Mouse (Mus musculus) megakaryocyte-erythroid progenitor cell, adult 5-6 weeks (primary cell): ENCODE results near the gene Larp6. TPM values are rescaled to one million over a fixed set of nuclear protein-coding genes. Genes with fewer than 3 reads are reported as not detected.

Experiments
- ATAC-seq: replicated peaks from 2 replicates; pipeline ENCODE4 v1.8.0; 2016; ENCODE audit warnings: mild to moderate bottlenecking, inconsistent platforms; ENCODE audit not compliant: severe bottlenecking, poor library complexity, low FRiP score, low TSS enrichment
- total RNA-seq, 2 experiments: library from RNA; stranded (forward) in 1 of 2; stranded (reverse) in 1 of 2; fragments of 200-1000, 215-1000 nt in 1 of 2; fragments of >200 nt in 1 of 2; fragmentation: Nextera tagmentation in 1 of 2; gene quantifications; 2 replicates each; pipeline ENCODE4 v1.2.3; 2014 to 2017

Gene Larp6
- total RNA-seq, 2 experiments from 2014 or later, result not detected

DNA sequence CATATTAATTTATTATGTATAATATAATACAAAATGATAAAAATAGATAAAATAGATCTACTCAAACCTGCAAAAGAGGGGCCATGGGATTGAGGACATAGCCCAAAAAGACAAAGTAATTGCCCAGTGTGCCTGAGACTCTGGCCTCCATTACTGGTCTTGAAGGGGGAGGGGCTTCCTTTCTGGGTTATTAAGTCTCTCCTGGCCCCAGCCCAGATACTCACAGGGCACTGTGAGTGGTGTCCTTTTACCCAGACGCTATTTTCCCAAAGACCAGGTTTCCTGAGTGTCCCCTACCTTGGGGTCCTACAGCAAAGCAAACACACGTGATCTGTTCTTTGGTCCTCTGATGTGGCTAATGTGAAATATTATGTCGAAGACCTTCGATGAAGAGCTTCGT, 778 bp upstream of the Larp6 start:
- ATAC-seq, result no peak

DNA sequence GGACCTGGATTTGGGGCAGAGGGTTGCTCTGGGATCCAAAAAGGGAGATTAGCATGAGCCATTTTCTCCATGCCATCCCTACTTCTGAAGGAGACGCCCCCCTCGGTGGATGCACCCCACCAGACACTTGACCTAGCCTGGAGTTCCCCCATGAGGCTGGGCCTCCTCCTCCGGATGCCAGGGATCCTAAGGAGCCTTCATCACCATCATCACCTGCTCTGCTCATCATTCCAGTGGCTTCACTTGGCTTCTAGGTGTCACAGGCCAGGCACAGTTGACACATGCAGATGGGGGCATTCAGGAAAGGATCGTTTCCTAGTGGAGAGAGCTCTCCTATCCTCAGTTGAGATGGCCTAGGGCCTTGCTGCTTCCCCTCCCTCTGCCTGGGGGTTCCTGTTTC, 827 bp downstream of the Larp6 start:
- ATAC-seq, result no peak

DNA sequence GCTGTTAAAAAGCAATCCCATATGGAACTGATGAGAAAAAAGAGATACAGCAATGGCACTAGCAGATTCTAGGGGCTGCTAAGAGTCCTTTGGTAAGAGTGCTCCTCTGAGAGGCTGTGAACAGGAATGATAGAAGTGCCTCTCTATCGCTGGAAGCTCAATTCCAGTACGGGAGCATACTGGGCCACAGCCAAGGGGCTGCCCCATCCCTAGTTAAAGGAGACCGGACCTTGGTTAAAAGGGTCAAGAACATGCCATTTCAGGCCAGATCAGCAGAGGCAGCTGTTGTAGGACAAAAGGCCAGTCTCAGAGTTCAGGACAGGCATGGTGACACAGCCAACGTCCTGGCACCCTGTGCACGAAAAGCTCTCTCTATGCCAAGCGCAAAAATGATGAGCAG, 1.4 kb downstream of the Larp6 start:
- ATAC-seq, result no peak

- no peak for ATAC-seq
Observed at GRCm38 (mm10) chr9:60715271-60715670, 2.5 kb downstream of the Larp6 start.

DNA sequence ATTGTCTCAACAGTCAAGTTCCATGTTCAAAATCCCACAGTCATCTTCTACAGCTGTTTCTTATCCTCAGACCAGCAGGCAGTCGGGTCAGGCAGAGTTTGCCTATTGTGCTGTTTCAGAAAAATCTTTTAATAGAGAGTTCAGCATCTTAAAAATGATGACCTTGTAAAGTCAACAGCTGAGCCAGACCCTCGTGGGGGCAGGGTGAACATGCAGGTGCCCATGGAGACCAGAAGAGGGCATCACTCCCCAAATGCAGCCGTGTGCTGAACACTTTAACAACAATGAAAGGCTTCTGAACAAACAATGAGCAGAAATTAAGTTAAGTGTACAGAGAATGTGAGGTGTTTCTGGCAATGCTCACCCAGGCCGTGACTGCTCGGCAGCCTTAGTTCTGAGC, 3.0 kb downstream of the Larp6 start:
- ATAC-seq, result no peak

- ATAC-seq, result no peak
Observed at GRCm38 (mm10) chr9:60718284-60718683, 5.5 kb downstream of the Larp6 start.

DNA sequence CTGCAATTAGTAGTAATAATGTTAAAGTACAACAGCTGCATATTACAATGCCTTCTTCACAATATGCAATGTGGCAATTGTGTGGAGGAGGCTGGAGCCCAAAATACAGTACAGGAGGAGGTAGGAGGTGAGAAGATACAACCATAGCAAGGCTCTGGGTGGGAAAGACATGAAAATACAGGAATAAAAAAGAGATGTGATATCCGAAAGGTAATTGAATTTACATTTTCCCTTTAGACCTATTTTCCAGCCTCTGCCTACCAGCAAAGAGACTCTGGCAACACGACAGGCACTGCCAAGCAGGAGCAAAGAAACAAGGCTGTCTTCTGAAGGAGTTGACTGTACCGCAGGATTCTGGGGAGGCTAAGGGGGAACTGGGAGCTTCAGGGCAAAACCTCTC, 6.9 kb downstream of the Larp6 start:
- no peak for ATAC-seq

DNA sequence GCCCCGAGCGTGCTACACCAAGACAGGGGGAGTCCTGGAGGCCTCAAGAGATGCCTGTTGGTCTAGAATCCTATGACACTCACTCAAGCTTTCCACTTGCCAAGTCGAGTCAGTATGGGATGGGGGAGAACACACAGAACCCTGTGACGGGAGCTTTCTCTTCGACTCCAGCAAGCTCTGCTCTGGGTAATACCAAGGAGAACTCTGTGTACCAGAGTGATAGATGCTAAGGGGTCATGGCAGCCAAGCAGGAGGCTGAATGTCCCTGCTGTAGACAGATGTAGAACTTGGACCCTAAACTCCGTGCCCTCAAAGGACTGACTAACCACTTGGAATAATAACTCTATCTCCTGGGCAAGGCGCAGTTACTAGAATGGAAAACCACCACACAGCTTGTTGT, 12.2 kb downstream of the Larp6 start:
- no peak for ATAC-seq

GRCm38 (mm10) chr9:60734321-60734720, 21.5 kb downstream of the Larp6 start:
- ATAC-seq, result no peak

DNA sequence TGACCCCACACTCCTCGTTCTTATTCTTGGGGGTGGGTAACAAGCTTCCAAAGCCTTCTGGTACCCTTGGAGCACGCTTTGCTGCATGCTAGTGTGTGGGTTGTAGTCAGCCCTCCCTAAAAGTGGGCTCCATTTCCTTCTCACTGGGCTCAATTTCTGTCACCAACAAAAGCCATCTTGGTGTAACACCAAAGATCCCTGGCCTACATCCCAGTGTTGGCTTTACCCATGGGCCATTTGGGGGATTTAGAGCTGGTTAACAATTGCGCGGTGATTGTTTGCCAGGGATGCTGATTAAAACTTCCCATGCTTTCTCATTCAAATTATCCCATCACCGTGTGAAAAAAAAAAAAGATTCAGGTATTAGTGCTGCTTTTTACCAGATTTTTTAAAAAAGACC, 26.3 kb downstream of the Larp6 start:
- ATAC-seq, result no peak

DNA sequence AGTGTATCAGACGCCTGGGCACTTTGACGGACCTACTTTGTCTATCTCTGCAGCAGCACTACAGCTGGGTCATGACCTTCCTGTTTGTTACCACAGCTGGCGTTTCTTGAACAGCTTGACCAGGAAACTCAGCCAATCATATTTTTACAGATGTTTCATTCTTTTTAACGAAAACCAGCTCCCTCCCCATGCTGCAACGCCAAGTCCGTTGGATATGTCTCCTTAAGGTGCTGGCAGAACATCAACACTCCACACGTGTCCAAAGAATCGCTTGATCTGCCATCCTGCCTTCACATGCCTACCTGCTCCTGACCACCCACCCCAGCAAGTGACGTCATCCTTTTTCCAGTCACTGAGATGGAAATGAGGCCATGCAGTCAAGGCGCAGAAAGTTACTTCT, 28.6 kb downstream of the Larp6 start:
- no peak for ATAC-seq

- ATAC-seq, result no peak
Observed at GRCm38 (mm10) chr9:60742516-60742915, 29.7 kb downstream of the Larp6 start.

DNA sequence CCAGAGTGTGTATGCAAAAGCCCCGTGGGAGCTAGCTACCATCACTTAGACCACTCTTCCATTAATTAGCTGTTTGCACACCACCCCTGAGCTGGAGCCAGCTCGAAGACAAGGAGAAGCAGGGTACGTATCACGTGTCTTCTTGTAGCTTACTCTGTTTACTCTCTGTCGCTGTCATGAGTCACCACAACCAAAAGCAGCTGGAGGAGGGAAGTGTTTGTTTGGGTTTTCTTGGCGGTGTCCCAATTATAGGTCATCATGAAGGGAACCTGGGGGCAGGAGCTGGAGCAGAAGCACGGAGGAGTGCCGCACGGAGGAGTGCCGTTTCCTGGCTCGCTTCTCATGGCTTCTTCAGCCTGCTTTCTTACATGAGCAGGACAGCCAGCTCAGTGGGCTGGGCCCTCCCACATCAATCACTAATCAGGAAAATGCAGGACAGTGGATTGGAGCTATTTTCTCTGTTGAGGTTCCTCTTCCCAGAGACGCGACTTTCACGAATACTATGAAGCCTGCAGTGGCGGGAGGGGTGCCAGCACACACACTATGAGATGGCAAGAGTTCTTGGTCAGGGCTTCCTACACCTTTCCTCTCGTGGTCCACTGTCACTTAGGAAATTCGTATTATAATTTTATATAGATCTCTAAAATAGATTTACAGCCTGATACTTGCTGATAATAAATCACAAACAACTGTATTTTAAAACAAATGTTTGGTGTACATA, 30.6 kb downstream of the Larp6 start:
- no peak for ATAC-seq

- ATAC-seq, result peak; percentile 75
Observed at GRCm38 (mm10) chr9:60744171-60744969, 31.6 kb downstream of the Larp6 start.

DNA sequence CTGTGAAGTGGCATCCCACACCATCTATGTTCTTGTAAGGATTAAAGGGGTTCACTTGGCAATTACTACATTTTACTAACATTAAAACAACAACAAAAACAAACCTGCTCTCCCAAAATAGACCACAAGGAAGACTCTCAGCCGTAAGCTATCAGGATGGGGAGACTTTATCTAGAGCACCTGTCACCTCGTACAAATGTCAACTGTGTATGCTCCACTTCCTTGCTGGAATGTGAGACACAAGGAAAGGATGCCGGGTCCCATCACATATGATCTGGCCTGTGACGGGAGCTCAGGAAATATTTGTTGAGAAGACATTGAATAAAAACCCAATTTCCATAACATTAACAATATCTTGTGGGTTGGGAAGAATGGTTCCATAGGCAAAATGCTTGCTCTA, 32.2 kb downstream of the Larp6 start:
- ATAC-seq, result no peak

GRCm38 (mm10) chr9:60746561-60746960, 33.8 kb downstream of the Larp6 start:
- no peak for ATAC-seq

DNA sequence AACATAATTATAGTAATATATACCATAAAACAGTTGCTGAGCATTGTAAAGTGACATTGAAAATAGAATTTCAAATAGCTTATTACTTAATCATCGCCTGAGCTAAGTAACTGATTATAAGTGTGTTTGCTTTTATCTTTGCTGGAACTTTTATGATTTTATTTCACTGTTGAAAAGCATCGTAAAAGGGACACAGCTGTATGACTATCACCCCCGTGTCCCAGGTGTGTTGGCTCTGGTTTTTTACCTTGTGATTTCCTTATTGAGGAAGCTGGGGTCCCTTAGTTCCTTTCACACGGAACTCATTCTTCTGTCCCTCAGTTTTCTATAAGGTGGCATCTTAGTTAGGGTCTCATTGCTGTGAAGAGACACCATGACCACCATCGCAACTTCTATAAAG, 34.9 kb downstream of the Larp6 start:
- ATAC-seq, result no peak

DNA sequence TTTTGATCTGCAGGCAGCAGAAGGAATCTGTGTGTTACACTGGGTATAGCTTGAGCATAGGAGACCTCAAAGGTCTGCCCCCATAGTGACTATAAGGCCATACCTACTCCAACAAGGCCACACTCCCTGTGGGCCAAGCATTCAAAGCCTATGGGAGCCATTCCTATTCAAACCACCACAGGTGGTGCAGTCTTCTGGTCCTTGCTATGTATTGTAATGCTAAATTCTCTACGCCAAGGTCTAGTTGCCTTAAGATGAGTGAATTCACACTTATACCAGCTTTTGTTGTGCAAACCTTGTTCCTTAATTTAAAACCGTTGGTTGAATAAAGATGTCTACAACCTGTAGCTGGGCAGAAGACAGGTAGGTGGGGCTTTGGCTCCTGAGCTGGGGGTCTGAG, 35.4 kb downstream of the Larp6 start:
- no peak for ATAC-seq

- ATAC-seq, result no peak
Observed at GRCm38 (mm10) chr9:60749105-60749504, 36.3 kb downstream of the Larp6 start.

DNA sequence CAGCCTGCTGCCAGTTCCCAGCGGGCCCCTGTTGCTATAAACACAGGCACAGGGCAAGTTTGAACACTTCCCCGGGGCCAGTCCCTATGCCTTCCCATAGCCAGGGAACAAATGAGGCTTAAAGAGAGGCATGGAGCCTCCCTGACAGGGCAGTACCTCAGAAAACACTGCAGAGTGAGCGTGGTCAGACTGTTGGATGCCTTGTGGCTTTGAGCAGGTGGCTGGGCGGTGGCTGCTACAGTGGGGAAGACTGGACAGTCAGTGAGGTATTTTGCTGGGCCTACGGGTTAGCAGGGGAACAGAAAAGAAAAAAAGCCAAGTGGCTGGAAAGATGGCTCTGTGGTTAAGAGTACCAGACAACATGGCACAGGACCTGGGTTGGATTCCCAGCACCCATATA, 38.3 kb downstream of the Larp6 start:
- no peak for ATAC-seq

GRCm38 (mm10) chr9:60751971-60752370, 39.2 kb downstream of the Larp6 start:
- ATAC-seq, result no peak
